Mouse (Mus musculus) hindbrain, embryonic 16.5 days (tissue): Measurements from ENCODE around the gene Ube2g2. TPM values are rescaled to one million over a fixed set of nuclear protein-coding genes. Genes with fewer than 3 reads are reported as not detected.

Source experiments
- ATAC-seq: fragments of 200-750 bp; cut with Nextera tagmentation; 2 replicates; pipeline ENCODE4 v1.8.0; 2017; ENCODE audit warnings: moderate TSS enrichment, moderate library complexity
- H3K27ac ChIP-seq: fragments of 300-500 bp; sonication (generic); 2 replicates; pipeline ENCODE4 v1.5.1; 2014; ENCODE audit warnings: low read depth, mild to moderate bottlenecking, control low read depth, low read length, moderate library complexity
- H3K27me3 ChIP-seq: fragments of 300-500 bp; sonication (generic); replicated peaks from 2 replicates; pipeline ENCODE4 v1.6.1; 2014; ENCODE audit warnings: low read length; ENCODE audit not compliant: control insufficient read depth, insufficient read depth
- H3K36me3 ChIP-seq: fragments of 300-500 bp; sonication (generic); 2 replicates; pipeline ENCODE4 v1.6.1; 2014; ENCODE audit warnings: mild to moderate bottlenecking, low read length, moderate library complexity, mixed read lengths; ENCODE audit not compliant: control insufficient read depth, insufficient read depth
- H3K4me1 ChIP-seq: fragments of 300-500 bp; sonication (generic); 2 replicates; pipeline ENCODE4 v1.6.1; 2014; ENCODE audit warnings: low read depth, low read length; ENCODE audit not compliant: control insufficient read depth, insufficient read depth
- H3K4me2 ChIP-seq: fragments of 300-500 bp; sonication (generic); 2 replicates; pipeline ENCODE4 v1.6.1; 2014; ENCODE audit warnings: mild to moderate bottlenecking, low read length, control low read depth, moderate library complexity
- H3K4me3 ChIP-seq: fragments of 300-500 bp; sonication (generic); 2 replicates; pipeline ENCODE4 v1.5.1; 2014; ENCODE audit warnings: mild to moderate bottlenecking, low read length, control low read depth, moderate library complexity
- H3K9ac ChIP-seq: fragments of 300-500 bp; sonication (generic); 2 replicates; pipeline ENCODE4 v1.6.1; 2014; ENCODE audit warnings: low read depth, mild to moderate bottlenecking, control low read depth, low read length, moderate library complexity
- H3K9me3 ChIP-seq: fragments of 300-500 bp; sonication (generic); 2 replicates; pipeline ENCODE4 v1.6.1; 2014; ENCODE audit warnings: mild to moderate bottlenecking, low read length, moderate library complexity; ENCODE audit not compliant: control insufficient read depth
- WGBS: fragments of 180-500 bp; shearing (Covaris S2); extraction: QIAGEN DNeasy Blood & Tissue Kit; methylation state at CpG from one replicate; pipeline ENCODE4 v1.1.7; 2014; 5-methylcytosine and 5-hydroxymethylcytosine counted together
- polyA plus RNA-seq: library from polyadenylated mRNA; unstranded; fragments of >200 nt; fragmentation: Nextera tagmentation; extraction: Ambion mirVana; gene quantifications from 2 replicates; pipeline ENCODE4 v1.2.1, GENCODE M21; 2015

Gene Ube2g2
- polyA plus RNA-seq, 1 experiment from 2014 or later: 85.0 TPM

DNA sequence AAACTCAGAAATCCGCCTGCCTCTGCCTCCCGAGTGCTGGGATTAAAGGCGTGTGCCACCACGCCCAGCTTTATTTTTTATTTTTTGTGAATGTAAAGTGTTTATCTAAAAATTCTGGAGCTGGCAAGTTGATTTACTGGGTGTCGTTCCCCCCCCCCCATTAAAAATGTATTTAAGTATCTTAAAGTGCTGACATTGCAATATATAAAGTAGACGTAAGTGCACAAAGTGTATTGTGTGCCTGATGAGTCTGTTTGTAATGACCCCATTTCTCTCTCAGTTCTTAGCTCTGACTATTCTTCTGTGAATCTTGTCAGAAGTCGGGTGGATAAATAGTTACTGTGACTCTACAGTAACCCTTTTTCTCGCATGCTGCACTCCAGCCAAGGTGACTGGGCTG lies 6.4 kb upstream of the Ube2g2 start:
- ATAC-seq: no peak
- H3K9ac ChIP-seq: no peak overlapping the region
- no peaks in the 10 kb centered on the region for H3K27me3 ChIP-seq
- no peaks in the 10 kb centered on the region for H3K4me1 ChIP-seq
- WGBS: 92% methylated on average over 8 of the region's 8 CpGs
- H3K27ac ChIP-seq: no peak overlapping the region
- H3K4me3 ChIP-seq: no peak overlapping the region
- no peak overlapping the region for H3K4me2 ChIP-seq
- H3K9me3 ChIP-seq: no peaks in the 10 kb centered on the region
- peaks cover 40% of the 10 kb centered on the region for H3K36me3 ChIP-seq

DNA sequence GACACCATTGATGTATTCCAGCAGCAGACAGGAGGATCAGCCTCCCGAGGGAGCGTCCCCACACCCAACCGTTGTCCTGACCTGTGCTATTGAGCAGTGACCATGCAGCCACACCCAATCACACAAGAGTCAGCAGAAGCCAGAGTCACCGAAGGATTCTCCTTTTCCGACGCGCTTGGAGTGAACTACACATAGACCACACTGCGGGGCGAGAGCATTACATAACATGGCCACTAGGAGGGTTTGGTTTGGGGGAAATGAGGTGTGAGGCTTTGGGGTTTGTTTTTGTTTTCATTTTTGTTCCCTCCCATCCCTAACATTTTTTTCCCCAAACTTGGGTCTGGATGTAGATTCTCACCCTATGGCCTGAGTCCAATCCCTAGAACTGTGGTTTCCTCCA lies 5.9 kb upstream of the Ube2g2 start:
- 94% methylated on average over 9 of the region's 9 CpGs for WGBS
- Histone ChIP-seq H3K4me2 (no peak overlapping the region), H3K4me1 (no peaks in the 10 kb centered on the region), H3K27me3 (no peaks in the 10 kb centered on the region), H3K9ac (no peak overlapping the region), H3K9me3 (no peaks in the 10 kb centered on the region), H3K4me3 (no peak overlapping the region), H3K36me3 (peaks cover 40% of the 10 kb centered on the region), H3K27ac (no peak overlapping the region)
- no peak for ATAC-seq

DNA sequence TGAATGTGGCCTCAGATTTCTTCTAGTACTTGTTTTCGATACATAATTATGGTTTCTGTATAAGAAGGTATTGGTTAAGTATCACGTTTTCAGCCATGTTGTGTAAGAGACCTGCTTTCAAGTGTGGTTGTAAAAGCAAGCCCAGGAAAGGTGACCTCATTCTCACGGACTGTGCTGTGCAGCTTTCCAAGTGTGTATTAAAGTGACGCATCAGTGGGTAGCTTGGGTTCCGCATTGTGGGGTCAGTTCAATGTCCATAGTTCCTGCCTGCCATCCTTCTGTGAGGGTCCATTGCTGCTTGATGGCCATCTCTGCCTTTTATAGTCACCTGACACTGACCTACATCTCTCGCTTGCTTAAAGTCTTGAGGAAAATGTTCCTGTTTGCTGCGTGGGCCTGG lies 5.1 kb upstream of the Ube2g2 start:
- no peak for ATAC-seq
- no peaks in the 10 kb centered on the region for H3K27me3 ChIP-seq
- peaks cover 4% of the 10 kb centered on the region; the same call in 1 of the 2 replicates for H3K4me1 ChIP-seq
- H3K4me2 ChIP-seq: no peak overlapping the region
- no peak overlapping the region for H3K4me3 ChIP-seq
- H3K36me3 ChIP-seq: peaks cover 37% of the 10 kb centered on the region
- no peak overlapping the region for H3K27ac ChIP-seq
- H3K9me3 ChIP-seq: no peaks in the 10 kb centered on the region
- H3K9ac ChIP-seq: no peak overlapping the region
- WGBS: 96% methylated on average over 7 of the region's 7 CpGs

DNA sequence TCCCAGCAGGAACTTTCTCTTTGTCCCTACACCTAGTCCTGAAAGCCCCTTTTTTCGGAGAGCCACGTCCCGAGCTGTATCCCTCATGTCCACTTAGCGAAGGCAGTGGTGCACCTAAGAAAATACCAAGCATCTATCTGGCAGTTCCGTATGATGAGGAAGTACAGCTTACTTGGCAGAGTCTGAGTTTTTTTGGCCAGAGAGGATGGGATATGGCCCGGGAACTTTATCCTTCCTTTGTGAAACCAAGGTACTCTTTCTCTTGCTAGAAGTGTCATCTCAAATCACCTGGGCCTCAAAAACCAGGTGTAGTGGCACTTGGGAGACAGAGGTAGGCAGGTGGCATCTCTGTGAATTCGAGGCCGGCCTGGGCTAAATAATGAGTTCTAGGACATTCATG lies 529 bp upstream of the Ube2g2 start:
- Histone ChIP-seq H3K9me3 (no peaks in the 10 kb centered on the region), H3K36me3 (peaks cover 18% of the 10 kb centered on the region), H3K9ac (peak overlapping the region; percentile 95), H3K4me1 (peaks cover 29% of the 10 kb centered on the region), H3K4me2 (peak overlapping the region; percentile 79), H3K27ac (peak overlapping the region; percentile 89), H3K27me3 (no peaks in the 10 kb centered on the region), H3K4me3 (peak overlapping the region; percentile 96)
- WGBS: 77% methylated on average over 8 of the region's 8 CpGs
- ATAC-seq: no peak

DNA sequence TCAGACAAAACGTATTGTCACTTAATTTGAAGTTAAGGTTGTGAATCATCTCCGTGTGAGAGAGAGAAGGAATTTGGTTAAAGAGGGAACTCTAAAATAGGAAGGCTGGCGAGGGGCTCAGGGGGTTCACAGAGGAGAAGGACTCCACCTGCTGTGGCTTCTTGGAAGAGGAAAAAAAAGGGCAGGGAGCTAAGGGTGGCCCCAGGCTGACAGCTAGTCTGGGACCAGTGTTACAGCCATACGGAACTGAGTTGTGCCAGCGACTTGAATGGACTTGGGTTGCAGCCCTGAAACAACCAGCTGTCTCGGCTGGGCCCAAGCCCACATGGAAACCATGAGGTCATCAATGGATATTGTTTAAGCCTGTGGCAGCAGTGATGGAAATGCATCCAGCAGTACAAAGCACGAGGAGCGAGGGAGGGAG lies 1.0 kb downstream of the Ube2g2 start:
- Histone ChIP-seq H3K9ac (peak overlapping the region; percentile 95), H3K4me1 (peaks cover 29% of the 10 kb centered on the region), H3K9me3 (no peaks in the 10 kb centered on the region), H3K36me3 (peaks cover 4% of the 10 kb centered on the region), H3K27ac (peak overlapping the region; percentile 49), H3K4me2 (peak overlapping the region; percentile 79), H3K27me3 (no peaks in the 10 kb centered on the region), H3K4me3 (peak overlapping the region; percentile 96)
- peak; percentile 59 for ATAC-seq
- WGBS: 2% methylated on average over 8 of the region's 8 CpGs

DNA sequence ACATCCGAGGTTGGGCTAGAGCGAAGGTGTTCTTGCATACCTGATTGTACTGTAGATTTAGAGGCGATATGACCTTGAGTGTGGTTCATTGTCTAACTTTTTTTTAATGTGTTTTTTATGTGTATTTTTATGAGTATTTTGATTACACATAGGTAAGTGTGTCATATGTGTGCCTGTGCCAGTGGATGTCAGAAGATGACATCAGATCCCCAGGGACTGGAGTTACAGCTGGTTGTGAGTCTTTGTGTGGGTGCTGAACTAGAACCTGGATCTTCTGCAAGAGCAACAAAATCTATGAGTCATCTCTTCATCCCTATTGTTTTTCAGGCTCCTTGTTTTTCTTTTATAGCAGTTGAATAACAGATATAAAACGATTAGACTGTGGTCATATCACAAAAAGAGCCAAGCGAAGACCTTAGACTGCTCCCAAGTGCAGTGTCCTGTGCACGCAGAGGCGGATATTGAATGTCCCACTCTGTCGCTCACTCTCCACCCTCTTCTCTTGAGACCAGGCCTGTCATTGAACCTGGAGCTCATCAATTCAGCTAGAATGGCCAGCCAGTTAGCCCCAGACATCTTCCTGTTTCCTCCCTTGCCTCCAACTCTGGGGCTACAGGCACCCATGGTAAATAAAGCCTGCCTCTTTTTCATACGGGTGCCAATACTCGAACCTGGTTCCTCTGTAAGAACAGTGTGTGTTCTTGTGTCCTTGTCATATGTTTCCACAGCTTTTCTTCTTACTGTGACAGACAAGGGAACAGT lies 1.7 kb downstream of the Ube2g2 start:
- H3K4me3 ChIP-seq: peak overlapping the region; percentile 96; the same call in 1 of the 2 replicates
- peaks cover 29% of the 10 kb centered on the region for H3K4me1 ChIP-seq
- no peak overlapping the region for H3K27ac ChIP-seq
- 89% methylated on average over 10 of the region's 10 CpGs for WGBS
- no peaks in the 10 kb centered on the region for H3K27me3 ChIP-seq
- no peaks in the 10 kb centered on the region for H3K36me3 ChIP-seq
- no peak for ATAC-seq
- peak overlapping the region; percentile 79 for H3K4me2 ChIP-seq
- H3K9me3 ChIP-seq: no peaks in the 10 kb centered on the region
- H3K9ac ChIP-seq: no peak overlapping the region

DNA sequence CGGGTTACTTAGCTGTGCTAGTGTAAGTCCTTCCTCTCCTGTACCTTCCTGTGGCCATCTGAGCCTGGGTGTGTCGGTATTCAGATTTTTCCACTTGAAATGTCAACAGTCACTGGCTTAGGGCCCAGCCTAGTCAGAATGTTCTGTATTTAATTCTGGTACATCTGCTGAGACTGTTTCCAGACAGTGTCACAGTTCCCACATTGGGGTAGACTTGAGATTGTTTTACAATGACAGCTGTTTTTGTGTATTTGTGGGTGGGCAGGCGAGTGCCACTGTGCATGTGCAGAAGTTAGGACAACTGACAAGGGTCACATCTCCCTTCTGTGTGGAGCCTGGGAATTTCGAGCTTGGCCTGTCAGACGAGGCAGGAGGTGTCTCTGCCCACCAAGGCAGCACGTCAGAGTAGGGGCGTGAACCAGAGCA lies 2.5 kb downstream of the Ube2g2 start:
- no peak for ATAC-seq

DNA sequence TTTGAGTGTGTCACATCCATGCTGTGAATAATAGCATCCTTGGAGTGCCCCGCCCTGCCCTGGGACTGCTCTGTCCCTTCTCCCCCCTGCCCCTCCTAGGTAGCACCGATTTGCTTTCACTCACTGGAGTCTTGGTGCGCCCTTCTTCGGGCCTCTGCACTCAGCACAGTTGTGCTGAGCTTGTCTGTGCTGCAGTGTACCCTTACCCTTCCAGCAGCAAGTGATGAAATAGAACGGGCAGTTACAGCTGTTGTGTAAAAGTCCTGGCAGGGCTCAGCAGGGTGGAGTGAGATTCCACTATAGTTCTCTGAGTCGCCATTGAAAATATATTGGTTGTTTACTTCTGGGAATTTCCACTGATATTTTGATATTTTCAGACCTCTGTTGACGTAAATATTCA lies 4.0 kb downstream of the Ube2g2 start:
- no peak overlapping the region for H3K27ac ChIP-seq
- H3K27me3 ChIP-seq: no peaks in the 10 kb centered on the region
- H3K4me2 ChIP-seq: no peak overlapping the region
- ATAC-seq: no peak
- no peaks in the 10 kb centered on the region; the same call in 1 of the 2 replicates for H3K36me3 ChIP-seq
- H3K9ac ChIP-seq: no peak overlapping the region
- peaks cover 29% of the 10 kb centered on the region for H3K4me1 ChIP-seq
- H3K4me3 ChIP-seq: no peak overlapping the region
- no peaks in the 10 kb centered on the region for H3K9me3 ChIP-seq
- WGBS: 83% methylated on average over 7 of the region's 7 CpGs

More for the DNA sequence above, 2.5 kb downstream of the Ube2g2 start:
- no peaks in the 10 kb centered on the region for H3K36me3 ChIP-seq
- peaks cover 29% of the 10 kb centered on the region for H3K4me1 ChIP-seq
- no peak overlapping the region for H3K9ac ChIP-seq
- H3K27ac ChIP-seq: no peak overlapping the region
- WGBS: 62% methylated on average over 7 of the region's 7 CpGs
- H3K27me3 ChIP-seq: no peaks in the 10 kb centered on the region
- H3K4me3 ChIP-seq: no peak overlapping the region
- H3K9me3 ChIP-seq: no peaks in the 10 kb centered on the region
- H3K4me2 ChIP-seq: no peak overlapping the region

DNA sequence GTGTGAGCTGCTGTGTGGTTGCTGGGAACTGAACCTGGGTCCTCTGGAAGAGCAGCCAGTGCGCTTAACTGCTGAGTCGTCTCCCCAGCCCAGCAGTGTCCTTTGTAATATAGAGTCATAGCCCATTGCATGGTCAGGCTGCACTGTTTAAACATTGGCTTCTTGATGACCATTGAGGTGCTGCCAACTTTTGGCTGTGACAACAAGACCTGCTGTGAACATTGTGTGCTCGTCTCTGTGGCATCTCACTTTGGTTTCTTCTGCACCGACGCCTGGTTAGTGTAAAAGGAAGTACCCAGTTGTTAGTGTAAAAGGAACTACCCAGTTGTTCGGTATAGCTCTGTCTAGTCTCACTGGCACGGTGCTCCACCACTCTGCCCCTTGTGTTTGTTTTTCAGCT lies 4.5 kb downstream of the Ube2g2 start:
- Histone ChIP-seq H3K9me3 (no peaks in the 10 kb centered on the region), H3K4me3 (no peak overlapping the region), H3K27me3 (no peaks in the 10 kb centered on the region), H3K4me2 (no peak overlapping the region), H3K9ac (no peak overlapping the region), H3K27ac (no peak overlapping the region), H3K4me1 (peaks cover 27% of the 10 kb centered on the region), H3K36me3 (peaks cover 3% of the 10 kb centered on the region)
- ATAC-seq: no peak
- WGBS: 59% methylated on average over 7 of the region's 7 CpGs
